Mouse (Mus musculus): ENCODE data around the gene Serp2. TPM values are rescaled to one million over a fixed set of nuclear protein-coding genes. Genes with fewer than 3 reads are reported as not detected.

The Serp2 gene
- polyA plus RNA-seq, 1 experiment, result not detected

- Histone ChIP-seq H3K27ac (ENCODE audit: insufficient read depth, low read depth, low read length) (no peak overlapping the region), H3K4me1 (ENCODE audit: control insufficient read depth, insufficient read depth, low read length) (peaks cover 3% of the 10 kb centered on the region; the same call in 1 of the 2 replicates), H3K4me3 (ENCODE audit: insufficient read depth, low read length) (no peak overlapping the region)
- no peak for TF ChIP-seq POLR2A (IDR thresholded peaks at IDR 0.05; ENCODE audit: borderline replicate concordance, low read depth, low read length)
- no peak for TF ChIP-seq CTCF (IDR thresholded peaks at IDR 0.05; ENCODE audit: low read depth, low read length)
These were observed 43.2 kb downstream of the Serp2 start for GRCm38 (mm10) chr14:76513395-76514049.

- Histone ChIP-seq H3K4me3 (ENCODE audit: insufficient read depth, low read length) (no peak overlapping the region), H3K4me1 (ENCODE audit: control insufficient read depth, insufficient read depth, low read length) (peaks cover 3% of the 10 kb centered on the region; the same call in 1 of the 2 replicates), H3K27ac (ENCODE audit: insufficient read depth, low read depth, low read length) (no peak overlapping the region)
- TF ChIP-seq POLR2A (IDR thresholded peaks at IDR 0.05; ENCODE audit: borderline replicate concordance, low read depth, low read length) (no peak), CTCF (IDR thresholded peaks at IDR 0.05; ENCODE audit: low read depth, low read length) (no peak)
These were observed 44.7 kb downstream of the Serp2 start for GRCm38 (mm10) chr14:76511971-76512370.

- TF ChIP-seq CTCF (IDR thresholded peaks at IDR 0.05; ENCODE audit: low read depth, low read length) (no peak), POLR2A (IDR thresholded peaks at IDR 0.05; ENCODE audit: borderline replicate concordance, low read depth, low read length) (no peak)
- Histone ChIP-seq H3K4me1 (ENCODE audit: control insufficient read depth, insufficient read depth, low read length) (peaks cover 10% of the 10 kb centered on the region), H3K4me3 (ENCODE audit: insufficient read depth, low read length) (no peak overlapping the region), H3K27ac (ENCODE audit: insufficient read depth, low read depth, low read length) (no peak overlapping the region)
These were observed 48.0 kb downstream of the Serp2 start for GRCm38 (mm10) chr14:76508701-76509100.

- Histone ChIP-seq H3K4me3 (ENCODE audit: insufficient read depth, low read length) (no peak overlapping the region), H3K4me1 (ENCODE audit: control insufficient read depth, insufficient read depth, low read length) (peaks cover 7% of the 10 kb centered on the region), H3K27ac (ENCODE audit: insufficient read depth, low read depth, low read length) (no peak overlapping the region)
- TF ChIP-seq CTCF (IDR thresholded peaks at IDR 0.05; ENCODE audit: low read depth, low read length) (no peak), POLR2A (IDR thresholded peaks at IDR 0.05; ENCODE audit: borderline replicate concordance, low read depth, low read length) (no peak)
These were observed 48.7 kb downstream of the Serp2 start for GRCm38 (mm10) chr14:76507804-76508500.

- Histone ChIP-seq H3K4me3 (ENCODE audit: insufficient read depth, low read length) (no peak overlapping the region), H3K4me1 (ENCODE audit: control insufficient read depth, insufficient read depth, low read length) (peaks cover 7% of the 10 kb centered on the region), H3K27ac (ENCODE audit: insufficient read depth, low read depth, low read length) (no peak overlapping the region)
- no peak for TF ChIP-seq POLR2A (IDR thresholded peaks at IDR 0.05; ENCODE audit: borderline replicate concordance, low read depth, low read length)
- no peak for TF ChIP-seq CTCF (IDR thresholded peaks at IDR 0.05; ENCODE audit: low read depth, low read length)
These were observed 49.3 kb downstream of the Serp2 start for GRCm38 (mm10) chr14:76507357-76507756.

GRCm38 (mm10) chr14:76506425-76507205, 50.1 kb downstream of the Serp2 start:
- H3K4me1 ChIP-seq (ENCODE audit: control insufficient read depth, insufficient read depth, low read length), result peaks cover 7% of the 10 kb centered on the region
- TF ChIP-seq POLR2A (IDR thresholded peaks at IDR 0.05; ENCODE audit: borderline replicate concordance, low read depth, low read length) (no peak), CTCF (IDR thresholded peaks at IDR 0.05; ENCODE audit: low read depth, low read length) (no peak)
- H3K27ac ChIP-seq (ENCODE audit: insufficient read depth, low read depth, low read length), result peak overlapping the region; percentile 38
- H3K4me3 ChIP-seq (ENCODE audit: insufficient read depth, low read length), result peak overlapping the region; percentile 71

- peaks cover 7% of the 10 kb centered on the region for H3K4me1 ChIP-seq (ENCODE audit: control insufficient read depth, insufficient read depth, low read length)
- TF ChIP-seq CTCF (IDR thresholded peaks at IDR 0.05; ENCODE audit: low read depth, low read length) (no peak), POLR2A (IDR thresholded peaks at IDR 0.05; ENCODE audit: borderline replicate concordance, low read depth, low read length) (no peak)
- peak overlapping the region; percentile 71 for H3K4me3 ChIP-seq (ENCODE audit: insufficient read depth, low read length)
- H3K27ac ChIP-seq (ENCODE audit: insufficient read depth, low read depth, low read length), result peak overlapping the region; percentile 78
These were observed 51.1 kb downstream of the Serp2 start for GRCm38 (mm10) chr14:76505439-76506220.

- H3K27ac ChIP-seq (ENCODE audit: insufficient read depth, low read depth, low read length), result peak overlapping the region; percentile 78
- TF ChIP-seq POLR2A (IDR thresholded peaks at IDR 0.05; ENCODE audit: borderline replicate concordance, low read depth, low read length) (no peak), CTCF (IDR thresholded peaks at IDR 0.05; ENCODE audit: low read depth, low read length) (no peak)
- H3K4me1 ChIP-seq (ENCODE audit: control insufficient read depth, insufficient read depth, low read length), result peaks cover 7% of the 10 kb centered on the region
- H3K4me3 ChIP-seq (ENCODE audit: insufficient read depth, low read length), result peak overlapping the region; percentile 71
These were observed 51.6 kb downstream of the Serp2 start for GRCm38 (mm10) chr14:76505101-76505438.

GRCm38 (mm10) chr14:76504121-76504737, 52.5 kb downstream of the Serp2 start:
- TF ChIP-seq POLR2A (IDR thresholded peaks at IDR 0.05; ENCODE audit: borderline replicate concordance, low read depth, low read length) (peak; percentile 93), CTCF (IDR thresholded peaks at IDR 0.05; ENCODE audit: low read depth, low read length) (no peak)
- H3K4me3 ChIP-seq (ENCODE audit: insufficient read depth, low read length), result peak overlapping the region; percentile 71
- no peak overlapping the region for H3K27ac ChIP-seq (ENCODE audit: insufficient read depth, low read depth, low read length)
- peaks cover 7% of the 10 kb centered on the region for H3K4me1 ChIP-seq (ENCODE audit: control insufficient read depth, insufficient read depth, low read length)
